Mouse (Mus musculus) midbrain, postnatal 0 days (tissue): Measurements from ENCODE around the gene L1cam. TPM values are rescaled to one million over a fixed set of nuclear protein-coding genes. Genes with fewer than 3 reads are reported as not detected.
A peak's percentile ranks its signal among the peaks of the same experiment; 100 is the strongest.

ENCODE experiments used
- ATAC-seq: fragments of 200-750 bp; cut with Nextera tagmentation; 2 replicates; pipeline ENCODE4 v1.8.0; 2017; ENCODE audit warnings: moderate number of reproducible peaks, mild to moderate bottlenecking, moderate TSS enrichment, moderate library complexity; ENCODE audit not compliant: low FRiP score
- DNase-seq: peaks from one replicate; pipeline ENCODE4 v3.0.0-alpha.2; 2015; ENCODE audit warnings: low spot score
- H3K27ac ChIP-seq: fragments of 300-500 bp; sonication (generic); 2 replicates; pipeline ENCODE4 v1.5.1; 2014; ENCODE audit warnings: low read depth, mild to moderate bottlenecking, low read length, mixed read lengths
- H3K27me3 ChIP-seq: fragments of 300-500 bp; sonication (generic); 2 replicates; pipeline ENCODE4 v1.6.1; 2014; ENCODE audit warnings: low read length, control low read depth, mixed read lengths; ENCODE audit not compliant: insufficient read depth
- H3K36me3 ChIP-seq: fragments of 300-500 bp; sonication (generic); 2 replicates; pipeline ENCODE4 v1.6.1; 2014; ENCODE audit warnings: low read length, control low read depth, mixed read lengths; ENCODE audit not compliant: insufficient read depth
- H3K4me1 ChIP-seq: fragments of 300-500 bp; sonication (generic); 2 replicates; pipeline ENCODE4 v1.6.1; 2014; ENCODE audit warnings: mild to moderate bottlenecking, control low read depth, antibody characterized with exemption, low read length, mixed read lengths; ENCODE audit not compliant: insufficient read depth
- H3K4me2 ChIP-seq: fragments of 300-500 bp; sonication (generic); 2 replicates; pipeline ENCODE4 v1.6.1; 2014; ENCODE audit warnings: low read depth, mild to moderate bottlenecking, low read length, mixed read lengths; ENCODE audit not compliant: poor library complexity, severe bottlenecking
- H3K4me3 ChIP-seq: fragments of 300-500 bp; sonication (generic); 2 replicates; pipeline ENCODE4 v1.5.1; 2014; ENCODE audit warnings: low read depth, mild to moderate bottlenecking, low read length, moderate library complexity
- H3K9ac ChIP-seq: fragments of 300-500 bp; sonication (generic); replicated peaks from 2 replicates; pipeline ENCODE4 v1.6.1; 2014; ENCODE audit warnings: mild to moderate bottlenecking, low read length, moderate library complexity, mixed read lengths; ENCODE audit not compliant: poor library complexity, severe bottlenecking
- H3K9me3 ChIP-seq: fragments of 300-500 bp; sonication (generic); 2 replicates; pipeline ENCODE4 v1.6.1; 2016; ENCODE audit warnings: low read length, control low read depth
- CTCF ChIP-seq: IDR thresholded peaks from 2 replicates; pipeline ENCODE4 v1.5.1; 2016; ENCODE audit warnings: antibody characterized with exemption, mild to moderate bottlenecking
- WGBS: fragments of 180-500 bp; shearing (Covaris S2); extraction: QIAGEN DNeasy Blood & Tissue Kit; methylation state at CpG from one replicate; pipeline ENCODE4 v1.1.7; 2014; 5-methylcytosine and 5-hydroxymethylcytosine counted together
- polyA plus RNA-seq: library from polyadenylated mRNA; unstranded; fragments of >200 nt; fragmentation: Nextera tagmentation; extraction: Ambion mirVana; gene quantifications from 2 replicates; pipeline ENCODE4 v1.2.1, GENCODE M21; 2015
- total RNA-seq: library from RNA; depleted of rRNA; stranded (reverse); fragments of >200 nt; gene quantifications from 2 replicates; pipeline ENCODE4 v1.2.3, GENCODE M21; 2014; rRNA removed

L1cam gene
- total RNA-seq (292 and 296 TPM in 2 replicates), polyA plus RNA-seq (113 and 116 TPM in 2 replicates)

DNA sequence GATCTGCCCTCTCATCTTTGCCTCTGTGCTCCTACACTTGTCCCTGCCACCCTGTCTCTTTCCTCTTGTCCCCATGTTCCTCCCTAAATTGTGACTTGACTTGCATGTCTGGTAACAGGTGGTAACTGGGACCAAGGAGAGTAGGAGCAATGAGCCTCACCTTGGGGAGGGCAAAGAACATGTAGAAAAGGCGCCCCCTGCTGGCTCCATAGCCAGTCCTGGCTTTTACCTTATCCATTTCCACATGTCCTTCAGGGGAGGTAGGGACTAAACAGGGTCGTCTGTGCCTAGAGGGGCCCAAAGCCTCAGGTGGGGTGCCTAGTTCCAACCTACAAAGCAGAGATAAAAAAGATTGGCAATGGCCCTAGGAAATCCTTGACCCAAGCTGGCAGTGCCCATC is at the start of gene L1cam:
L1cam (minus strand) TSS at position 387 of the 400 bp plus-strand sequence.
- 16% methylated on average over 2 of the region's 2 CpGs for WGBS

DNA sequence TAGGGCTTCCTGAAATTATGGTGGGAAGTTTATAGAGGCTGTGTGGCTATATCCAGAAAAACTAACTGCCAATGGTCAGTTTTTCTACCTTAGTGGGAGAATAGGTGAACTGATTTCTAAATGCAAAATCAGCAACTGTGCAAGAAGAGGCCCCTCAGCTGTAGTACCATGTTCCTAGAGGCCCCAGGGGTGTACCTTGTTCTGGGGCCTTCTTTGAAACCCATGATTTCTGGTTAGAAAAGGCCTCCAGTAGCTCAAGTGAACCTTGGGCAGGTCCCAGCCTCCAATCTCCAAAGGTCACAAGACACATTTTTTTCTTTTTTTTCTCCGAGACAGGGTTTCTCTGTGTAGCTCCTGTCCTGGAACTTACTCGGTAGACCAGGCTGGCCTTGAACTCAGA is 46.4 kb upstream of the L1cam start:
- no peak for ATAC-seq
- WGBS = 86% methylated on average over 2 of the region's 2 CpGs
- no peak overlapping the region for H3K4me2 ChIP-seq
- H3K27ac ChIP-seq = no peak overlapping the region
- H3K27me3 ChIP-seq = no peaks in the 10 kb centered on the region
- peaks cover 22% of the 10 kb centered on the region for H3K36me3 ChIP-seq
- H3K4me3 ChIP-seq = no peak overlapping the region
- no peaks in the 10 kb centered on the region for H3K9me3 ChIP-seq
- no peaks in the 10 kb centered on the region for H3K4me1 ChIP-seq
- TF ChIP-seq CTCF = no peak
- no peak overlapping the region for H3K9ac ChIP-seq
- DNase-seq = no peak

More for the DNA sequence above, at the start of gene L1cam:
- Histone ChIP-seq H3K9me3 (no peaks in the 10 kb centered on the region), H3K27ac (no peak within 1 kb of the TSS), H3K9ac (no peak within 1 kb of the TSS), H3K4me1 (no peaks in the 10 kb centered on the region), H3K36me3 (no peaks in the 10 kb centered on the region), H3K4me2 (no peak within 1 kb of the TSS), H3K4me3 (no peak within 1 kb of the TSS), H3K27me3 (no peaks in the 10 kb centered on the region)
- ATAC-seq (no peak), DNase-seq (no peak)
- peak; percentile 46; the same call in 1 of the 2 replicates for TF ChIP-seq CTCF

DNA sequence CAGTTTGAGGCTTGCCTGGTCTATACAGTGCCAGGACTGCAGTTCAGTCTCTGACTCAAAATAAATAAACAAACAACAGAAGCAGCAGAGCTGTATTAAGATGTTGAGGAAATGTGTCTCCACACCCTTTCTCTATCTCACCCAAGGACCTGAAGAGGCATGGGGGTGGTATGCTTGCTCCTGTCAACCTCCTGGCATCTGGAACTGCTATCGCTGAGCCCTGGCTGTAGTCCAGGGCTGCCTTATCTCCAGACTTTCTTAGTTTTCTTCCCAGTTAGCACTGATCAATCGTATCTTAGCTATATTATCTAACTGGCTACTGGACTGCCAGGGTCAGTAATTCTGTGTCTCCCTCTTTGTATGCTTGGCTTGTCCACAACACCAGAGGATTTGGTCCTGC is 46.0 kb upstream of the L1cam start:
- H3K9ac ChIP-seq = no peak overlapping the region
- peaks cover 17% of the 10 kb centered on the region for H3K36me3 ChIP-seq
- H3K4me1 ChIP-seq = no peaks in the 10 kb centered on the region
- TF ChIP-seq CTCF = no peak
- WGBS = 94% methylated on average over 2 of the region's 2 CpGs
- H3K27me3 ChIP-seq = no peaks in the 10 kb centered on the region
- DNase-seq = no peak
- no peak for ATAC-seq
- no peak overlapping the region for H3K4me2 ChIP-seq
- H3K4me3 ChIP-seq = no peak overlapping the region
- no peaks in the 10 kb centered on the region for H3K9me3 ChIP-seq
- no peak overlapping the region for H3K27ac ChIP-seq

DNA sequence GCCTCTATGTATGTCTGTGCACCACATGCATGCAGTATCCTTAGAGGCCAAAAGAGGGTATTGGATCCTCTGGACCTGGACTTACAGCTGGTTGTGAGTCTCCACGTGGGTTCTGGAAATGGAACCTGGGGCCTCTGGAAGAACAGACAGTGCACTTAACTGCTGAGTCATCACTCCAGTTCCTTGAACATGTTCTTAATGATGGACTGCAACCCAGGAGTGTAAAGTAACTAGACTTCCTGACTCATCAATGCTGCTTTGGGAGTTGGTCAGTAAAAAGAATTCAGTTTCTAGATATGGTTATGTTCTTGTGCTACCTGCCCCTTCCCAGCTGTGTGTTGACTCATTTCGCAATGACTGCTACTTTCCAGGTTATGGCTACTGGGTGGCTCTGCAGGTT is 36.0 kb upstream of the L1cam start:
- H3K27me3 ChIP-seq = no peaks in the 10 kb centered on the region
- H3K9ac ChIP-seq = no peak overlapping the region
- H3K4me3 ChIP-seq = no peak overlapping the region
- whole genome bisulfite sequencing = 81% methylated on average over 2 of the region's 2 CpGs
- no peaks in the 10 kb centered on the region for H3K4me1 ChIP-seq
- H3K4me2 ChIP-seq = no peak overlapping the region
- no peaks in the 10 kb centered on the region for H3K36me3 ChIP-seq
- no peak overlapping the region for H3K27ac ChIP-seq
- ATAC-seq (no peak), DNase-seq (no peak)
- H3K9me3 ChIP-seq = no peaks in the 10 kb centered on the region
- no peak for TF ChIP-seq CTCF

DNA sequence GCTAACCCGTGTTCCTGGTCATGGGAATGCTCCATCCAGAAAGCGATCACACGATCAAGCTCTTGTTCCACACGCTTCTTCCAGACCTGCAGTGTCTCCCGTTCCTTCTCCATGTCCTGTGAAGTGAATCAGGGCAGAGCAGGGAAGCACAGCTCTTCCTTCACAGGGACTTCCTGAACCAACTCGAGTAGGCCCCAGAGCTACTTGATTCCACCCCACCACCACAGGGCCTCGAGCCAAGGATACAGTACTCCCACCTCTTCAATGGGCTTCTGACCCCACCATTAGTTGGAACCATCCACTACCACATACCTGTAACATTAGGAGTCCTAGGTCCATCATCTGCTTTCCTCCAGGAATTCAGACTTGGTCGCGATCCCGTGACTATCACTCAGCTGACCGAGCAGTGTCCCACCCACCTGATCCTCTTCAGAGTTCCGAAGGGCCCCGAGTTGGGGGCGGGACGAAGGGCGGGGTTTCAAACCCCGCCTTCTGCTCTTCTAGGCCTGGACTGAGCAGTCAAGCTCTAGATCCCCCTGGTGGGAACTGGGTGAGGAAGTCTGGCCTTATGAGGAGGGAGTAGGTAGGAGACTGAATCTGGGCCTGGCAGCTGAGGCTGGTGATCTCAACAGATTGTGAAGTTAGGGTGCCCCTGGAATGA is 34.6 kb upstream of the L1cam start, which contains the start of gene Renbp:
Renbp (minus strand) TSS at position 449 of the 661 bp plus-strand sequence.
- 0 out of 2 replicates have a peak within 1 kb of the TSS, but pooled peaks have one; percentile 8 for H3K4me3 ChIP-seq
- H3K27me3 ChIP-seq = no peaks in the 10 kb centered on the region
- H3K9ac ChIP-seq = no peak within 1 kb of the TSS
- H3K36me3 ChIP-seq = no peaks in the 10 kb centered on the region
- 49% methylated on average over 17 of the region's 17 CpGs for WGBS
- no peak within 1 kb of the TSS for H3K27ac ChIP-seq
- TF ChIP-seq CTCF = peak; percentile 17
- no peaks in the 10 kb centered on the region for H3K9me3 ChIP-seq
- 0 out of 2 replicates have a peak within 1 kb of the TSS, but pooled peaks have one; percentile 6 for H3K4me2 ChIP-seq
- ATAC-seq (peak; percentile 76), DNase-seq (peak; percentile 37)
- H3K4me1 ChIP-seq = no peaks in the 10 kb centered on the region

DNA sequence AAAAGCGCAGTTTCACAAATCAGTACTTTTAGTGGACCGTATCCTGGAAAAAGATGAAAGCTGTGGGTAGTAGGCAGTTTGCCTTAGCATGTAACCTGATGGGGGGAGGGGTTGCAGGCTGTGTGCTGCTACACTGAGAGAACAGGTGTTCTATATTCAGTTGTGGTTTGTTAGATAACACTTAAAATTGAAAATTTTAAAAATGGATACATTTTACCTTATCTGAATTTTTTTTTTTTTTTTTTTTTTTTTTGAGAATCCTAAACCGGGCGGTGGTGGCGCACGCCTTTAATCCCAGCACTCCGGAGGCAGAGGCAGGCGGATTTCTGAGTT is 26.6 kb upstream of the L1cam start:
- no peak for ATAC-seq
- Histone ChIP-seq H3K4me1 (no peaks in the 10 kb centered on the region), H3K9ac (peak overlapping the region; percentile 42; the same call in 1 of the 2 replicates), H3K4me3 (peak overlapping the region; percentile 53), H3K27ac (peak overlapping the region; percentile 71), H3K9me3 (no peaks in the 10 kb centered on the region), H3K36me3 (peaks cover 3% of the 10 kb centered on the region; the same call in 1 of the 2 replicates), H3K27me3 (no peaks in the 10 kb centered on the region), H3K4me2 (peak overlapping the region; percentile 57)
- 76% methylated on average over 8 of the region's 8 CpGs for WGBS
- TF ChIP-seq CTCF = no peak
- DNase-seq = no peak
